Mouse (Mus musculus) retina, adult 2 months (tissue): ENCODE measurements around the gene Hcrt.
A peak's percentile ranks its signal among the peaks of the same experiment; 100 is the strongest.

Experiments
- DNase-seq: peaks from one replicate; pipeline ENCODE4 v3.0.0-alpha.2; 2012; ENCODE audit warnings: low read depth, low spot score

The Hcrt gene

DNA sequence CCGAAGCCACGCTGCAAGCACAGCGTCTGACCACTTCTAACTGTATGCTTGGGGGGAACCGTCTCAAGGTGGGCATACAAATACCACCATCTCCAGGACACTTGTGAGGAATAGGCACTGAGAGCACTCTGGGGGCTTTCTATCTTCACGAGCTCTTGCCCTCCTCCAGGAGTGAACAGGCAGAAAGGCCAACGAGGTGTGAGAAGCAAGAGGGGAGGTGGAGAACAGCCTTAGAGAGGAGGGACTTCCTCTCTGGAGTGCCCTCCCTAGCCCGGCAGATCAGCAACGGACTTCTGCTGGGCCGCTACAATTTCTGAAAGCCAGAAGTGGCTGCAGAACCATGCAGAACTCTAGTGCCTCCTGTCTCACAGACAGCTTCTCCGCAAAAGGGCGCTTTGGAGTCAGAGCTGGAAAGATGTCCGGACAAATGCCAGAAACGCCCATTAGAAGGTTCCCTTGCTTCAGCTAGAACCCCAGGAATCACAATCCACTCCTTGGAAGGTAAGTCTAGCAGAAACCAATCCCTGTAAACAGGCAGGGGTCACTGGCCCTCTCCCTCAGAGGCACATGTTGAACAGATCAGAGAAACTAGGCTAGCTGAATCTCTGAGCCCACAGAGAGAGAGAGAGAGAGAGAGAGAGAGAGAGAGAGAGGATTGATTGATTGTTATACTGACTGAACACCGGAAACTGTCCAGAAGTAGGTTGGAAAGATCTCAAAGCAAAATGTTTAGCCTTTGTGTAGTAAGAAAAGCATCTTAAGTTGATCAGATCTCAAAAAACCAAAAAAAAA is 26.6 kb downstream of the Hcrt start:
- no peak for DNase-seq

GRCm38 (mm10) chr11:100735134-100735865 is 27.4 kb downstream of the Hcrt start:
- DNase-seq, result no peak

DNA sequence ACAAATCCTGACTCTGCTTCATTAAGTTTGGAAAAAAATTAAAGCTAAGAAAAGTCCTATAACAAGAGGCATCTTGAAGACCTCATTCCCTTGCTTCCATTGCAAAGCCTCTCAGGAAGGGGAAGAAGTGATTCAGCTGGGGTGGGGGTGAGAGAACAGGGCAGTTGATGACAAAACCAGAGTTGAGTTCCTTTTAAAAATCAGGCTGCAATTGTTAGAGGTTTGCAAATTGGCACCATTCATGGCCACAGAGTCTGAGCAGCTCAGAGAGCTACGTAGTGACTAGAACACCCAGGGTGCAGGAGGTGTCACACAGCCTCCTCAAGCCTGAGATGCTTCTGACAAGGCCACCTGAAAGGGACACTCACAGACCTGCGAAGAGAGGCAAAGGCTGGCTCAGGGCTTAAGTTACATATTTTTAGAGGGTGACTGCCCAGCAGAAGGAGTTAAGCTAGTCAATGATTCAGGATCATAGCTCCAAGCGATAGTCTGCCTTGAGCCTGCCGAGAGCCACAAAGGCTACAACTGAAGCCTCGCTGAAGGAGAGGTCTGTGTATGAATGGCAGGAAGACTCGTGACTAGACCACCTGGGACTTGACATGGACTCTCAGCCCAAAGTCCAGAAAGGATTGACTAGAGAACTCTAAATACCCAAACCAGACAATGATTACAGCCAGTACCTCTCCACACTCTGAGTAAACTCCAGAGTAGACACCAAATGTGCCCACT is 32.1 kb downstream of the Hcrt start:
- no peak for DNase-seq

GRCm38 (mm10) chr11:100729976-100730375 is 32.8 kb downstream of the Hcrt start:
- no peak for DNase-seq

- no peak for DNase-seq
Measured at GRCm38 (mm10) chr11:100728601-100729000, 34.1 kb downstream of the Hcrt start.

GRCm38 (mm10) chr11:100727201-100727600 is 35.5 kb downstream of the Hcrt start:
- no peak for DNase-seq

GRCm38 (mm10) chr11:100724919-100725512 is 37.7 kb downstream of the Hcrt start:
- no peak for DNase-seq

DNA sequence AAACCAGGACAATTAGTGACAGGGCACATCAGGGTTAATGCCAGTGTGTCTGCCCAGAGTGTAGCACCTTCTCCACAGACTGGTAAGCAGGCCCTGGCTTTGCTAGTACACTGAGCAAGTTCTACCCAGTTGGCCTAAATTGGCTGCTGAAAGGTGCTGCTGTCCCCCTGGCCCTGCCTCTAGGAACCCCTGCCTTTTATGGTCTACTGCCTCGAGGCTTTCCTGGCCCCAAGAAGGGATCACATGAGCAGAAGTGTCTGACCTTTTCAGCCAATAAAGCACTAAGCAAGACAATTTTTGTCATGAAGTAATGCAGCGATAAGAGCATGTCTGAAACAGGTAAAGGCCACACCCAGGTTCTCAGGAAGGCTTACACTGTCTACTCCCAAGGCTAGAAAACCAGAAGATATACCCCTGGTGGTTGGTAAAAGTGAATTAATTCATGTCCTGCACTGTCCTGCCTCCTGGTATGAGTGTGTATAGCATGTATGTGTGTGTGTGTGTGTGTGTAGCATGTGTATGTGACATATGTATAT is 40.2 kb downstream of the Hcrt start:
- no peak for DNase-seq

DNA sequence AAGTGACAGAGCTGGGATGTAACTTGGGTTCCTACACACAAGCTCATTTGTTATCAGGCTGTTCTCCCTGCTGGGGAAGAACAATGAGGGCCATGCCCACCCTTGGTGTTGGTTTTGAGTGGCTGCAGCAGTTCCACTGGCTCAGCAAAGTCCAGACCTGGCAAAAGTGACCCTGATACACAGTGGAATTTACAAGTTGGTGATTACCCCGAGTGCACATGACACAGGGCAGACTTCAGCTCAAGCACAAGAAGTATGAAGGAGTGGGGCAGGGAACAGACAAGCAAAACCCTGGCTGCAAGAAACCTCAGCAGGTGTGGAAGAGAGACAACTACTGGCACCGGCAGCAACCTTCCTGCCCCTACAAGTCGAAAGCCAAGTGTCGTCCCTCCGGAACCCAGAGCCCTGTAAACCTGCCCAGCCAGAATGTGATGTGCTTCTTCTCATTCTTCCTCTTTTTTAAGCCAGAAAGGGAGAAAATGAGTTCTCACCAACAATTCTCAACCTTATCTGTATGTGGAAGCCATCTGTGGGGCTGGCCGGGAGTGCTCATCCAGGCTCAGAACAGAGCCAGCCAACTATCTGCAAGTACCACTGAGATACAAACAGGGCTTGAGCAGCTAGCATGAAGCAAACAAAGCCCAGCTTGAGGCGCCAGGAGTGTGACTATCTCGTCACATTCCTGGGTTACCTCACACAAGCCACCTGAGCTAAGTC is 40.8 kb downstream of the Hcrt start:
- no peak for DNase-seq

DNA sequence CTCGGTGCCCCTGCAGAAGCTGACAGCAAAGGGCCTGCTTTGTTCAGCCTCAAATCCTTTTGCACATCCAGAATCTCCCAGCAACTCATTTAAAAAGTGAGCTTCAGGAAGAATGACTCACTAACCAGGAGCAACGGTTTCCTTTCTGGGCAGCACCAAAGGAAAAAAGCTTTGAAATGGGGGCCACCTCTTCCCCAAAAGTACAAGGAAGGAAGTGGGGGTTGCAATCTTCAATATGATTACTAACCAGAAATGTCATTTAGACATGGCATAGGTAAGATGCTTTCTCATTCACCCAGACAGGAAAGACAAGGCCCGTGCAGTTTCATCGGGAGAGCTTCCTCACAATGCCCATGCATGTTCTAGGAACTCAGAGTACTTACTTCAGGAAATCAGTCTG is 41.5 kb downstream of the Hcrt start:
- no peak for DNase-seq

- no peak for DNase-seq
Measured at GRCm38 (mm10) chr11:100720345-100720744, 42.4 kb downstream of the Hcrt start.

GRCm38 (mm10) chr11:100719893-100720292 is 42.8 kb downstream of the Hcrt start:
- DNase-seq, result no peak

DNA sequence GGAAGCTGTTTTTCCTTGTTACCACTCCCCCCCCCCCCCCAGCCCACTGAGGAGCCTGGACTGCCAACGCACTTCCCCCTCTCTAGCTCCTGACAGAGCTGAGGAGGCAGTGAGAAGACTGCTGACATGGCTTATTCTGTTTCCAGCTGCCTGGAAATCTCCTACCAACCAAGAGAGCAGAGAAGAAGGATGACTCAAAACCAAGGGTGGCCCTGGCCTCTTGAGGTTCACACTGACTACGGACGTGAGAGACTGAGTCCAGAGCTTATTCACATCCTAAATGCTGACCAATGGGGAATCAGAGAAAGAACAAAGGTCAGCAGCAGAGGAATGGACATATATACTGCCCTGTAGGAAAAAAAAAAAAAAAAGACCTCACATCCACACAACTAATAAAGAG is 43.4 kb downstream of the Hcrt start:
- DNase-seq, result no peak

GRCm38 (mm10) chr11:100718866-100719265 is 43.9 kb downstream of the Hcrt start:
- no peak for DNase-seq

DNA sequence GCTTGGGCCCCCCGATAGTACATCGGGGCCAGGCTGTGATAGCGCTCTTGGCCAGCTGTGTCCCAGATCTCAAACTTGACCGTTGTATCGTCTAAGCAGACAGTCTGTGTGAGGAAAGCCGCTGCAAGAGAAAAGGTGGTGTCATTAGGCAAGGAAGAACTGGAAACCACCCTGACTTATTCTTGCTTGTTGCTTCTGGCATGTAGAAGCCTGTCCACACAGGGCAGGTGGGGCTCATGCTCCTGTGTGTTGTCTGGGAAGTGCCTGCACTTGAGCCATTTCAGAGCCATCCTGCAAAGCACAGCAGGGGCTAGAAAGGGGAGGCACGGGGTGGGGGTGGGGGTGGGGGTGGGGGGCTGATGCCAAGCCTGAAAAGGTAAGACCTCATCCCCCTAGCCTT is 44.3 kb downstream of the Hcrt start:
- no peak for DNase-seq

GRCm38 (mm10) chr11:100716649-100717048 is 46.1 kb downstream of the Hcrt start:
- DNase-seq, result no peak

- no peak for DNase-seq
Measured at GRCm38 (mm10) chr11:100714948-100715347, 47.8 kb downstream of the Hcrt start.

DNA sequence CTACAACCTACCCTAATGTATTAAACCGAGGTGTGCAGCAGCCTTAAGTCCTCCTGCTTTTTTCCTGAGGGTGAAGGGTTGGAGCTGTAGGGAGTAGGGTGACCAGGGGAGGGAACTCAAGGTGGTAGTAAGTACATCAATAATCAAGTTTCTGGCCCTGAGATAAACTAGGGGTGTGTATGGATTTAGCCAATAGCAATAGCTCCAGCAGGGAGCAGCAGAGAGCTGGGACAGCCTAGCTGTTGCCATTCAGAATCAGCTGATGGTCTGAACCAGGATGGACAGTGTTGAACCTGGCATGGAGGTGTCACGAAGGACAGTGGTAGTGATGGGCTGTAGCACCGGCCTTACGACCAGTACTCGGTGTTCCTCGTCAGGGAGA is 48.2 kb downstream of the Hcrt start:
- DNase-seq, result peak; percentile 45

GRCm38 (mm10) chr11:100713735-100714533 is 48.8 kb downstream of the Hcrt start, which contains the start of gene Hspb9:
Gene Hspb9 (plus strand): TSS chr11:100713850.
- no peak for DNase-seq

GRCm38 (mm10) chr11:100713174-100713573 is 49.6 kb downstream of the Hcrt start:
- no peak for DNase-seq
